15 mouse cellular contexts compared by ENCODE assay signal in the genomic region with DNA sequence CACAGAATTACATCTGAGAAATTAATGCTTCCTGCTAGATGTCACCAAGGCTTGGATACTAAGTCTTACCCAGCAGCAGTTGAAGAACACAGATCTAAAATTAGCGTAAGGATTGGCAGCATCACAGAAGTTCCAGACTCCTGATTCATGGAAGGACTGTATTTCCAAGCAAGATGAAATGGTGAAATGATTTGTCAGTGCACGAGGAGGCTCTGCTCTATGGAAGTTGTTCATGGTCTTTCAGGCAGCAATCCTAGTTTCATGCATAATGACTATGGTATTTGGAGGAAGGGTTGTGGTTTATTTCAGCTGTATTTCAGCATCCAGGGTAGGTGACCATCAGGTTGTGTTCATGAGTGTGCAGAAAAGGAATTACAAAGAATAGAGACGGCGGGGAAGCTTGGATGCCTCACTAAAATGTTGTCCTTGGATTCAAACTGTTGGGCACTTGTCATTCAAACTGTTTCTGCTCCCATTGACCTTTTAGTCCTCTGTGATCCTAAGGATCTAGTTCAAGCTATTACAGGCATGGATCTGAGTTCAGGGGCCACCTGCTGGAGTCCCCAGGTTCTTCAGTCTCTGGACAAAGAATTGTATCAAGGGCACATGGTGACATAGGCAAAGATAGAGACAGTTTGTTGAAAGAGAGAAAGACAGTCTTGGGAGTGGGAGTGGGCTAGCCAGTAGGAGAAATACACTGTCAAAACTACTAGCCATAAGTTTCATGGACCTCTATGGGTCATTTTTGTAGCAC.
DNase-seq lines count a peak whose midpoint lies in the region; ATAC-seq and TF ChIP-seq lines count a peak whose summit lies in the region.
"Had no signal": no experiment of that assay in that cellular context is flagged by ENCODE, and none has a peak within 500 bp of the region (broad histone marks: within the 10 kb centered on the region; RNA-seq: fewer than 3 reads in every experiment).

No protein-coding gene starts in this region.

- no peak for TF ChIP-seq EP300 in CH12.LX (IDR thresholded peaks at IDR 0.05; ENCODE audit: low read length)

- in situ Hi-C loops in CH12.LX (cut with MboI; ENCODE audit: low pct_ligation_motif_present, low pct_unique_long_range_greater_than_20kb, low sequenced_read_pairs) = loop anchor here (25.0 kb wide), 1 partner anchor 1278 kb away; no protein-coding TSS in a partner anchor

- no peak overlapping the region for H3K9ac ChIP-seq in CH12.LX (ENCODE audit: insufficient read depth, low read depth)
- H3K9ac ChIP-seq in forebrain, embryonic 16.5 days (replicated peaks; ENCODE audit: low read depth, low read length) = no peak overlapping the region
- H3K9ac ChIP-seq: heart, embryonic 15.5 days; midbrain, embryonic 12.5 days had no signal

- H3K27ac ChIP-seq in CH12.LX (ENCODE audit: insufficient read depth, low read depth) = no peak overlapping the region
- H3K27ac ChIP-seq in brown adipose tissue, adult 24 weeks (replicated peaks; ENCODE audit: low read depth, low read length) = peak overlapping the region; percentile 15; the same call in 1 of the 2 replicates
- H3K27ac ChIP-seq in forebrain, embryonic 16.5 days (ENCODE audit: low read length) = no peak overlapping the region
- H3K27ac ChIP-seq: heart, embryonic 15.5 days; midbrain, embryonic 12.5 days had no signal

- no peaks in the 10 kb centered on the region for H3K9me3 ChIP-seq in CH12.LX (replicated peaks; ENCODE audit: low read length)
- no peaks in the 10 kb centered on the region for H3K9me3 ChIP-seq in forebrain, embryonic 16.5 days (ENCODE audit: control insufficient read depth, low read length)
- H3K9me3 ChIP-seq: heart, embryonic 15.5 days; midbrain, embryonic 12.5 days had no signal

- TF ChIP-seq RAD21 in CH12.LX (IDR thresholded peaks at IDR 0.05; ENCODE audit: low read depth, low read length) = peak; percentile 52

- H3K27me3 ChIP-seq in CH12.LX (replicated peaks) = no peaks in the 10 kb centered on the region
- no peaks in the 10 kb centered on the region for H3K27me3 ChIP-seq in forebrain, embryonic 16.5 days (replicated peaks; ENCODE audit: control insufficient read depth, insufficient read depth, low read length)
- H3K27me3 ChIP-seq: heart, embryonic 15.5 days; midbrain, embryonic 12.5 days had no signal

- peaks cover 34 to 59% of the 10 kb centered on the region in 2 experiments for H3K4me1 ChIP-seq in CH12.LX (ENCODE audit: control insufficient read depth in 1 of 2, insufficient read depth in 2 of 2)
- H3K4me1 ChIP-seq in brown adipose tissue, adult 24 weeks (ENCODE audit: control insufficient read depth, insufficient read depth, insufficient read length, low read length) = no peaks in the 10 kb centered on the region
- no peaks in the 10 kb centered on the region for H3K4me1 ChIP-seq in forebrain, embryonic 16.5 days (replicated peaks; ENCODE audit: control insufficient read depth, insufficient read depth, low read length)
- H3K4me1 ChIP-seq: heart, embryonic 15.5 days; midbrain, embryonic 12.5 days had no signal

- no peak for ATAC-seq in forebrain, embryonic 16.5 days
- ATAC-seq: hindbrain, embryonic 16.5 days had no signal

- H3K79me2 ChIP-seq in CH12.LX (replicated peaks; ENCODE audit: control insufficient read depth, extremely low read depth, insufficient read depth, poor library complexity, severe bottlenecking) = no peaks in the 10 kb centered on the region

- dilution Hi-C loops in CH12.LX (cut with MboI; ENCODE audit: extremely low pct_ligation_motif_present, extremely low pct_unique_long_range_greater_than_20kb, low sequenced_read_pairs) = no loop called here

- DNase-seq in frontal cortex, adult 2 months (ENCODE audit: extremely low spot score in 1 of 2, low spot score in 1 of 2) = peak; percentile 1 to 11
- DNase-seq in frontal cortex, postnatal 25 days (ENCODE audit: low spot score in 2 of 2) = no peak
- peak; percentile 8 for DNase-seq in layer of hippocampus, adult 9-11 months
- no peak for DNase-seq in layer of hippocampus, postnatal 25 days (ENCODE audit: extremely low spot score in 1 of 2, low spot score in 1 of 2)
- no peak for DNase-seq in CH12.LX (ENCODE audit: extremely low read depth)
- DNase-seq in cerebellum, adult 18-20 months = no peak
- DNase-seq: adrenal gland, adult 8-10 months; B cell, adult 2 months; cerebellum, postnatal 10 days; liver had no signal

- peak in 1 of 2 experiments; percentile 52; a peak in 3 of 4 replicates for TF ChIP-seq CTCF in CH12.LX (conservative IDR thresholded peaks at IDR 0.05 in 1 of 2, IDR thresholded peaks at IDR 0.05 in 1 of 2; ENCODE audit: low read depth in 2 of 2, low read length in 2 of 2)

- TF ChIP-seq POLR2A in CH12.LX (IDR thresholded peaks at IDR 0.05; ENCODE audit: low read depth, low read length) = no peak

- H3K4me2 ChIP-seq in CH12.LX (ENCODE audit: insufficient read depth, low read depth, poor library complexity, severe bottlenecking) = no peak overlapping the region
- no peak overlapping the region for H3K4me2 ChIP-seq in forebrain, embryonic 16.5 days (ENCODE audit: low read length)
- H3K4me2 ChIP-seq: heart, embryonic 15.5 days; midbrain, embryonic 12.5 days had no signal

- 92% methylated on average over 4 of the region's 4 CpGs for WGBS in forebrain, embryonic 16.5 days

- H3K4me3 ChIP-seq in CH12.LX (replicated peaks in 1 of 3; ENCODE audit: low read depth in 2 of 3, low read length in 2 of 3, poor library complexity in 1 of 3) = no peak overlapping the region
- H3K4me3 ChIP-seq in brown adipose tissue, adult 24 weeks (ENCODE audit: insufficient read depth, low read depth, low read length) = no peak overlapping the region
- H3K4me3 ChIP-seq in forebrain, embryonic 16.5 days (replicated peaks; ENCODE audit: low read length) = no peak overlapping the region
- H3K4me3 ChIP-seq: heart, embryonic 15.5 days; midbrain, embryonic 12.5 days had no signal

- H3K36me3 ChIP-seq in CH12.LX (replicated peaks in 1 of 2; ENCODE audit: control insufficient read depth in 1 of 2, insufficient read depth in 1 of 2, low read length in 1 of 2) = no peaks in the 10 kb centered on the region
- H3K36me3 ChIP-seq in forebrain, embryonic 16.5 days (ENCODE audit: control insufficient read depth, insufficient read depth) = no peaks in the 10 kb centered on the region
- H3K36me3 ChIP-seq: heart, embryonic 15.5 days; midbrain, embryonic 12.5 days had no signal

TF ChIP-seq in CH12.LX, 34 proteins besides CTCF, POLR2A, EP300 and RAD21:
- TF ChIP-seq ZC3H11A (IDR thresholded peaks at IDR 0.05; ENCODE audit: low read depth, low read length) (no peak), CHD2 (IDR thresholded peaks at IDR 0.05; ENCODE audit: low read length) (no peak), SMC3 (IDR thresholded peaks at IDR 0.05; ENCODE audit: low read depth, low read length) (peak; percentile 69), RCOR1 (conservative IDR thresholded peaks at IDR 0.05; ENCODE audit: low read depth, low read length) (no peak), MYC (IDR thresholded peaks at IDR 0.05; ENCODE audit: low read depth, low read length) (peak; percentile 35; the same call in 1 of the 2 replicates), POLR2AphosphoS2 (IDR thresholded peaks at IDR 0.05; ENCODE audit: low read depth, low read length) (no peak), MAZ (IDR thresholded peaks at IDR 0.05; ENCODE audit: low read depth, low read length) (no peak)

Comparison
In these comparisons a context has a peak if more than half of its experiments do, and no peak if none do; other contexts are left out.
1. DNase-seq: peak in frontal cortex, adult 2 months (2 of 2) and layer of hippocampus, adult 9-11 months (single experiment); none in frontal cortex, postnatal 25 days (0 of 2), layer of hippocampus, postnatal 25 days (0 of 2), CH12.LX (single experiment) and cerebellum, adult 18-20 months (0 of 2).